Mouse (Mus musculus): ENCODE results near the gene Tecpr1.

The Tecpr1 gene

DNA sequence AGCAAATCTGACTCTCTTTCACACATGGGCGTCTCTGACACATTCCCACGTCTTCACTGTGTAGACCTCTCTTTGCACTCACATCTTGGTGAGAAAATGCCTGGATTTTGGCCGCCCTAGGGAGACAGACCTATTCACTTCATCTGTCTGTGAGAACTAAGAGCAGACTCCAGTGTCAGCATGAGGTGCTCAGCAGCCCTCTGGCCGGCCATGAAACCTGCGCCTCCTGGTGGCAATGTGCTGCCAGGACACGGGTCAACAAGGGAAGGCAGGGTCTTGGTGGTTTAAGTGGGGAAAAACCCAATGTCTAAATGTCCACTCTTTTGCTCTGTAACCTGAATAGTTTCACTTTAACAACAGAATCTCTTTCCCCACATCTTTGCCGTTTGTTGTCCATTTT, 9.0 kb downstream of the Tecpr1 start:
- in situ Hi-C loops (cut with MboI, MseI): no loop called here

- in situ Hi-C loops (cut with MboI, MseI): no loop called here
Measured at GRCm38 (mm10) chr5:144207478-144207877, 15.9 kb downstream of the Tecpr1 start.

- in situ Hi-C loops (cut with MboI, MseI): no loop called here
Measured at GRCm38 (mm10) chr5:144206069-144206468, 17.3 kb downstream of the Tecpr1 start.

GRCm38 (mm10) chr5:144204911-144205310, 18.5 kb downstream of the Tecpr1 start:
- in situ Hi-C loops (cut with MboI, MseI): no loop called here

DNA sequence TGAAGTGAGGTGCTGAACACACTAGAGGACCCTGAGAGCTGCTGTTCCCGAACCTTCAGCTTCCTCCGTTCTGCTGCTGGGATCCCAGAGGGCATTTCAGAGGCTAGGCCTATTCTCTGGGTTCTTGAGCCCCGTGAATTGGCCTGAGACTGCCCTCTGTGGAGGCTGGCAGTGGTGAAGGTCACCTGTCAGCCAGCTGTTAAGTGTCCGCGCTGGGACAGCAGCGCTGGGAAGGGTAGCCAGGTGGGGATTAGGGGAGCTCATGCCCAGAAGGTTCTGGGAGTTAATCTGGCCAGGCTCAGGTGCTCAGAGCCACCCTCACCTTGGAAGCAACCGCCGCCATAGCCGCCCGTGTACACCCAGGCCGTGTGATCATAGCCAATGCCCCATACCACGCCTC, 19.1 kb downstream of the Tecpr1 start:
- in situ Hi-C loops (cut with MboI, MseI): no loop called here

DNA sequence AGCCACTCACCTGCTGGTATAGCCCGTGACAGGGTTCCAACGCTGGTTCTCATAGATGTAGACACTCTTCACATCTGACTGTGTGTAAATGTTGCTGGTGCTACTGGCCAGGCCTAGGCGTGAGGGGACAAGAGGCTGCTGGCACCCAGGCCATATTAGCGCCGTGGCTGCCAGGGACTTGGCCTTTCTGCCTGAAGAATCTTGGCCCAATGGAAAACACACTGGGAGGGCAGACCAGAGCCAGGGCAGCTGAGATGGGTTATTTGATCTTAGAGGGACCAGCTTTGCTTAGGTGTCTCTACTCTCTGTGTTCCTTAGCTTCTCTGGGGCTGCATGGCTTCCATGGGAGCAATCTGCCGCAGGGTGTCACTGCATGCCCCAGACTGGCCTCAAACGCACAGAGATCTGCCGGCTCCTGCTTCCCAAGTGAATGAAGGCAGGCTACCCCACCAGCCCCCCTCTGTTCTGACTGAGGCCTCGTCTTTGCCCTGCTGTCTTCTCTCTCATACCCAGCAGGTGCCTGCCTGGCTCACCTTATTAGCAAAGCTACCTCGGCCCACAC, 19.9 kb downstream of the Tecpr1 start:
- in situ Hi-C loops (cut with MboI, MseI): no loop called here

DNA sequence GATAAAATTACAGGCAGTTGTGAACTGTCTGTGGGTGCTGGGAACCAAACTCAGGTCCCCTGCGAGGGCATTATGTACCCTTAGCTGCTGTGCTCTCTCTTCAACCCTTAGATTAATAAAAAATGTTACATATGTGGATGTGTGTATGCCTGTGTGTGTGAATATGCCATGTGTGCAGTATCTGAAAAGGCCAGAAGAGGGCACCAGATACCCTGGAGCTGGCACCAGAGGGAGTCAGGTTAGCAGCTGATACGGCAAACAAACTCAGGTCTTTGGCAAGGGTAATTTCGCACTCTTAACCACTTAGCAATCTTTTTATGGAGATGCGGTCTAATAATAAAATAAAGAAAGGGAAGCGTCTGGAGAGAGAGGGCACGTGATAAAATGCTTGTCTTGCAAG, 21.0 kb downstream of the Tecpr1 start:
- in situ Hi-C loops (cut with MboI, MseI): no loop called here

DNA sequence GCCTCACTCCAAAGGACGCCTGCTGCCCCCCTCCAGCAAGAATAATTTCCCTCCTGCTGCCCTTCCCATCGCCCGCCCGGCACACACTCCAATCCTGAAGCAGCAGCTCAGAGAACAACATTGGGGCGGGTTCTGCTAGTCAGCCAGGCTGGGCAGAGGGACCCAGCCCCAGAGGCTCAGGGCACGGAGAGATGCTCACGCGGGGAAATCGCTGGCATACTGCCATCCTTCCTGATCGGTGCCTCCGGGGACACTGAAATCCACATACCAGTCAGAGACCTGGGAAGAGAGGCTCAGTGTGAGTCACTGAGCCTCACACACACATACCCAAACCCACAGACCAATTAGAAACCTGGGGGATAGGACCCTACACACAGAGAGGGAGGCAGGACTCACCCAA, 22.8 kb downstream of the Tecpr1 start:
- in situ Hi-C loops (cut with MboI, MseI): no loop called here

DNA sequence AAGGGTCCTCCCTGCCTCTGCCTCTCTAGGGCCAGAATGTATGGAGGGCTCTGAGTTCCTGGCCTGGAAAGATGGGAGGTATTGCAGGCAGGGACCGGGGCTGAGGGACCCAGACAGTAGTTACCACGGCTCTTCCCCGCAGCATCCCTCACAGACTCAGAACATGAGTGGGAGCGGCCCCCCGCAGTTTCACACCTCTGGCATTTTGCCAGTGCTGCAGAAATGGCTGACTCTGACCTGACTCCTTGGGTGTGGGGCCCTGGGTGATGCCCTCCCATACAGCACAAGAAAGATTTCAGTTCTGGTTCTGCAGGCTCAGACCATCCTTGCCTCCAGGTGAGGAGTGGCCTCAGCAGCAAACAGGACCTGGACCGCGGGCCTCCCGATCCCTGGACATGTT, 27.8 kb downstream of the Tecpr1 start:
- in situ Hi-C loops (cut with MboI, MseI): no loop called here

GRCm38 (mm10) chr5:144194416-144194815, 29.0 kb downstream of the Tecpr1 start:
- in situ Hi-C loops (cut with MboI, MseI): no loop called here

- in situ Hi-C loops (cut with MboI, MseI): no loop called here
Measured at GRCm38 (mm10) chr5:144192673-144193072, 30.7 kb downstream of the Tecpr1 start.

- in situ Hi-C loops (cut with MboI, MseI): no loop called here
Measured at GRCm38 (mm10) chr5:144191026-144191425, 32.4 kb downstream of the Tecpr1 start.

GRCm38 (mm10) chr5:144189950-144190583, 33.3 kb downstream of the Tecpr1 start, which contains the start of gene Bhlha15:
Gene Bhlha15 (plus strand): TSS chr5:144190286.
- in situ Hi-C loops (cut with MboI, MseI): no loop called here

- in situ Hi-C loops (cut with MboI, MseI): no loop called here
Measured at GRCm38 (mm10) chr5:144189327-144189726, 34.1 kb downstream of the Tecpr1 start.

GRCm38 (mm10) chr5:144188422-144188821, 35.0 kb downstream of the Tecpr1 start:
- in situ Hi-C loops (cut with MboI, MseI): no loop called here

- in situ Hi-C loops (cut with MboI, MseI): no loop called here
Measured at GRCm38 (mm10) chr5:144184350-144185045, 38.9 kb downstream of the Tecpr1 start.

DNA sequence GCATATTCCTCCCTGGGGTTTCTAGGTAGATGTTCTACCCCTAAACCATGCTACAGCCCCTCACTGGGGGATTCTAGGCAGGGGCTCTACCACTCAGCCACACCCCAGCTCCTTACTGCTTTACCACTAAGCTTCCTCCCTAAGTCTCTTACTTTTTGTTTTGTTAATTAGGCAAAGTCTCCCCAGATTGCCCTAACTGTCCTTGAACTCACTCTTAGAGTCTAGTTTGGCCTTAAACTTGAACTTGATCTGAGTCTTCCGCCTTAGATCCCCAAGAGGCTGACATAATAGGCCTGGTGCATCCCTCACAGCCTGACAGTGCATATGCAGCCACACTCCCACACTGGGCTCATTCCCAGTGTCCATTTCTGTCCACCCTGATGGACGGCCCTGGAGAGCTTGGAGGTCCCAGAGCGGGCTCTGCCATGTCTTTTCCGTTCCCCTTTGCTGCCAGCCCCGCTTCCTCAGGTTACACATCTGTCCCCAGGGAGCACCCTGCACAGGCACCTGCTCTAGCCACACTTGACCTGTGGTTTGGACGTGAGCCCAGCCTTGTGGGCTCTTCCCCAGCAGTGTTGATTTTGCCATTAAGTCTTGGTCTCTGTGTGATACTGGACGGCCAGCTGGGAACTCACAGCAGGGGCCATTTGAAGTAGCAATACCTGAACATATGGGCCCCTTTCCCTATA, 39.6 kb downstream of the Tecpr1 start:
- in situ Hi-C loops (cut with MboI, MseI): no loop called here

GRCm38 (mm10) chr5:144183248-144183559, 40.2 kb downstream of the Tecpr1 start:
- in situ Hi-C loops (cut with MboI, MseI): no loop called here

DNA sequence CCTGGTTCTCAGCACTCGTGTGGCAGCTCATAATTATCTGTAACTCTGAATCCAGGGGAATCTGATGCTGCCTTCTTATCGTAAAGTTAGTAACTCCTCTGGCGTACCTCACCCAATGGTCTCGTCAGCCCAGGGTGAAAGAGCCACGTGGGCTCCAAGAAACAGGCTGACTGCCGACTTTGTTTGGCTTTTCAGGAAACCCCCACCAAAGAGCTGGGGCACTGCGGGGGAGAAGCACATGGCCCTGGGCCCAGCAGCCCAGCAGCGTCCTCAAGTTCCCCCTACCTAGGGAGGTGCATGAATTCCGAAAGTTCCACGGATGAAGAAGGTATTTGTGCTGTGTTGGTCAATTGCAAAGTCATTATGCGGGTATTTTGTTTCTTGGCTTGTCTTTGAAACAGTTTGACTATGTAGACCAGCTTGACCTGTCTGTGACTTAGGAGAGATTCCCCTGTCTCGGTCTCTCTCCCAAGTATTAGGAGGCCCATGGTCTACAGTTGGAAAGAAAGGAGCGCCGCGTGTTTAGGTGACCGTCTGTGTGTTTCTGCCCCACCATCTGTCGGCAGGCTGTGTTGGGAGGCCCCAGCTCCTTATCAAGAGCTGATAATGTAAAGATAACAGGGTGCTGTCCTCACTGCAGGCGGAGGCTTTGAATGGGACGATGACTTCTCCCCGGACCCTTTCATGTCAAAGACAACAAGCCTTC, 40.7 kb downstream of the Tecpr1 start:
- in situ Hi-C loops (cut with MboI, MseI): no loop called here

DNA sequence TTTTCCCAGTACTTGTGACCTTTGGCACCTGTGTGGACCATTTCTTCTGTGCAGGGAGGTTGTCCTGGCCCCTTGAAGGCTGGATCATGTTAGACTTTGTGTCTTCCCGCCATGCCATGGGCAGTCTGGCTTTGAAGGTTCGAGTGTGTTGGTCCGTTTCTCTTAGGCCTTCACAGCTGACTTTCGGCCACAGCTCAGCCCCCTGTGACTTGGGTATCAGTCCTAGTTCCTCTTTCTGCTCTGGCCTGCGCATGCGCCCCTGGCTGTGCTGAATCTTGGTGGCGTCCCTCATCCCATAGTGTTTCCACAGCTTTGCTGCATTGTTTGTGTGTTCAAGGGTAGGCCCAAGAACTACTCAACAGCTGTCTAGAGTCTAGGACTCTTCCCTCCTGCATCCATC, 42.2 kb downstream of the Tecpr1 start:
- in situ Hi-C loops (cut with MboI, MseI): no loop called here

DNA sequence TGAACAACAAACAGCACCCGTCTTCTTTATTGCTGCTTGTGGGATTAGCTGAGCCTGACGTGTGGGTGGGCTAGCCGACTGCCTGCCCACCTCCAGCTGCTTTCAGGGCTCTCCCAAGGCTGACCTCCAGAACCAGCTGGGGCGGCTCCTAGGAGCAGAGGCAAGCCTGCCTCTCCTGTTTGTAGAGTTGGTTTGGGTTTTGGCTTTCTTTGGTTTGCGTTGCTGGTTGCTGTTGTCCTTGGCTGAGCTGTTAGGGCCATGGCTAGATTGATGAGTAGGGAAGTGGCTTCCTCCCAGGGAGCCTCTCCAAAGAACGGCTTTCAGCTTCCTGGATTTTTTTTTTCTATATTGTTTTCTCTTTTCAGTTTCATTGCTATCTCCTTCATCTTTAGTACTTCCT, 45.2 kb downstream of the Tecpr1 start:
- in situ Hi-C loops (cut with MboI, MseI): no loop called here

- in situ Hi-C loops (cut with MboI, MseI): no loop called here
Measured at GRCm38 (mm10) chr5:144173648-144174047, 49.8 kb downstream of the Tecpr1 start.

Measured in T-helper 1 cell (primary cell).